Mouse (Mus musculus): ENCODE measurements around the gene Ticam1.

- TF ChIP-seq EP300 (IDR thresholded peaks at IDR 0.05; ENCODE audit: insufficient read depth, low read depth, low read length) (0 out of 2 replicates have a peak, but pooled peaks have one; percentile 22), CTCF (IDR thresholded peaks at IDR 0.05; ENCODE audit: low read depth, low read length) (no peak), POLR2A (IDR thresholded peaks at IDR 0.05; ENCODE audit: insufficient read depth, low read length) (no peak)
These were observed 3.0 kb upstream of the Ticam1 start for GRCm38 (mm10) chr17:56279481-56280155.

Measured in ES-Bruce4 (cell line).